Mouse (Mus musculus): ENCODE results near the gene Bbx. TPM values are rescaled to one million over a fixed set of nuclear protein-coding genes. Genes with fewer than 3 reads are reported as not detected.
A peak's percentile ranks its signal among the peaks of the same experiment; 100 is the strongest.

The Bbx gene
- polyA plus RNA-seq, 1 experiment from 2014 or later, result 28.5 TPM

DNA sequence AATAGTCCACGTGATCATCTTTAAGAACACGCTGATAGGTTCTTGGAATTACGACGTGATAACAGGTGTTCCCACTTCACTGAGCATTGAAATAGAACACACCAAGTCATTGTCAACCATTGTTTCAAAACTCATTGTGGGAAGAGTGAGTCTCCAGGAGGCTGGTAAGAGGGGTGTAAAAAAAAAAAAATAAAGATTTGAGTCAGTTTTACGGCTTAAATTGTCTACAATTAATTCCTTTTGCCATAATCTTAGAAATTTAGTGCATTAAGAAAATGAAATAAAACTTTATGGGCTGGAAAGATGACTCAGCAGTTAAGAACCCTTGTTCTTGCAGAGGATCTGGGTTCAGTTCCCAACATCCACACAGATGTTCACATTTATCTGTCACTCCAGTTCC lies 261.4 kb downstream of the Bbx start:
- 88% methylated on average over 5 of the region's 5 CpGs for WGBS
- no peak overlapping the region for H3K4me3 ChIP-seq (ENCODE audit: low read depth, low read length)
- H3K36me3 ChIP-seq (ENCODE audit: control insufficient read depth, insufficient read depth, low read length), result no peaks in the 10 kb centered on the region
- ATAC-seq (ENCODE audit: low read depth) (no peak), DNase-seq (ENCODE audit: low spot score) (no peak)
- no peak overlapping the region for H3K27ac ChIP-seq (replicated peaks; ENCODE audit: low read depth, low read length)
- no peak overlapping the region for H3K9ac ChIP-seq (ENCODE audit: low read depth, low read length)
- H3K4me2 ChIP-seq (ENCODE audit: low read depth, low read length), result no peak overlapping the region
- no peaks in the 10 kb centered on the region for H3K9me3 ChIP-seq (ENCODE audit: control insufficient read depth, low read length)
- no peaks in the 10 kb centered on the region for H3K27me3 ChIP-seq (replicated peaks; ENCODE audit: control insufficient read depth, insufficient read depth, low read length)
- H3K4me1 ChIP-seq (ENCODE audit: control insufficient read depth, insufficient read depth, low read length), result no peaks in the 10 kb centered on the region

DNA sequence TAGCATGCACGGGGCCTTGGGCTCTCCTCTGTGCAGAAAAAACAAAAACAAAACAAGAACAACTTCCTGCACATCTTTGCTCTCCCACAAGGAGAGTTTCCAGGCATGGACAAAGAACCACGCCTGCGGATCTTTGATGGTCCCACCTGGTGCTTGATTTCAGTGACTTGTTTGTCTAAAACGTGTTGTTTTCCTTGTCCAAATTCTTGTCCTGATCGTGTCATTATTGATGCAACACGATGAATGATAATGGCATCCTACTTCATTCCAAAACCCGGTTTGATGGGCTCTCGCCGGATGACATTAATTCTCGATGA lies 264.2 kb downstream of the Bbx start:
- DNase-seq (ENCODE audit: low spot score) (no peak), ATAC-seq (ENCODE audit: low read depth) (no peak)
- H3K9me3 ChIP-seq (ENCODE audit: control insufficient read depth, low read length), result no peaks in the 10 kb centered on the region
- no peak overlapping the region for H3K4me2 ChIP-seq (ENCODE audit: low read depth, low read length)
- no peaks in the 10 kb centered on the region for H3K27me3 ChIP-seq (replicated peaks; ENCODE audit: control insufficient read depth, insufficient read depth, low read length)
- H3K9ac ChIP-seq (ENCODE audit: low read depth, low read length), result no peak overlapping the region
- H3K27ac ChIP-seq (replicated peaks; ENCODE audit: low read depth, low read length), result no peak overlapping the region
- no peaks in the 10 kb centered on the region for H3K36me3 ChIP-seq (ENCODE audit: control insufficient read depth, insufficient read depth, low read length)
- no peaks in the 10 kb centered on the region for H3K4me1 ChIP-seq (ENCODE audit: control insufficient read depth, insufficient read depth, low read length)
- 71% methylated on average over 10 of the region's 10 CpGs for WGBS
- H3K4me3 ChIP-seq (ENCODE audit: low read depth, low read length), result no peak overlapping the region

DNA sequence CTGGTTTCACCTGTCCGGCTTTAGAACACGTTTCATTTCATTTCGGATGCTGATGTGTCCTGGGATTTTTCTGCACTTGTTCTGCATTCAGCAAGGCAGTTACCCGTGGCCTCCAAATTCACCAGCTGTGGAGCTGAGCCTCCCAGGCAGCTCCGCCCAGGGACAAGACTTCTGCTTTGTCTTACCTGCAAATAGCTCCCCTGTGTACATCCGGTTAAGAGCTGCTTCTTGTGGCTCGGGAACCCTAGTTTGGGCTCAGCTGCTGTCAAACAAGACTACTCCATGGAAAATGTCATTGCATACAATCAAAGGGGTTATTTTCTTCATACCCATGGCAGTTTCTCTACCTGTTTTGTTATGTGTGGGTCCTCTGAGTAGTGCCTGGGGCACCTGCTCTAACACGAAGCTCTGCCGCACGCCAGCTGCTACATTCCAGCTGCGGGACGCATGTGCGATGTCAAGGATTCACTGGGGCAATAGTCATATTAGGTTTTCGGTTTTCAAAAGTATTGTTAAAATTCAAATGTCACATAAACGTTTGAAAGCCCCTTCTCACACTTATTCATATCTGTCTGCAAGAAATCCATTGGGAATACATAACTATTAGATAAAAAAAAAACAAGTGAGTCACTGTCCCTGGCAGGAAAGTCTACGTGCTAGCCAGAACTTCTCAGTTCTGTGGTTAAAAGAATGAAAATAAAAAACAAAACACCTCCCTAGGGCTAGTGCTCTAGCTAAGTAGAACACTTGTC lies 264.8 kb downstream of the Bbx start:
- Histone ChIP-seq H3K27ac (replicated peaks; ENCODE audit: low read depth, low read length) (no peak overlapping the region), H3K9ac (ENCODE audit: low read depth, low read length) (no peak overlapping the region), H3K4me1 (ENCODE audit: control insufficient read depth, insufficient read depth, low read length) (no peaks in the 10 kb centered on the region), H3K36me3 (ENCODE audit: control insufficient read depth, insufficient read depth, low read length) (no peaks in the 10 kb centered on the region), H3K4me2 (ENCODE audit: low read depth, low read length) (no peak overlapping the region), H3K27me3 (replicated peaks; ENCODE audit: control insufficient read depth, insufficient read depth, low read length) (no peaks in the 10 kb centered on the region), H3K9me3 (ENCODE audit: control insufficient read depth, low read length) (no peaks in the 10 kb centered on the region), H3K4me3 (ENCODE audit: low read depth, low read length) (no peak overlapping the region)
- ATAC-seq (ENCODE audit: low read depth), result peak; percentile 30; the same call in 1 of the 2 replicates
- DNase-seq (ENCODE audit: low spot score), result peak; percentile 27
- WGBS, result 60% methylated on average over 16 of the region's 16 CpGs

DNA sequence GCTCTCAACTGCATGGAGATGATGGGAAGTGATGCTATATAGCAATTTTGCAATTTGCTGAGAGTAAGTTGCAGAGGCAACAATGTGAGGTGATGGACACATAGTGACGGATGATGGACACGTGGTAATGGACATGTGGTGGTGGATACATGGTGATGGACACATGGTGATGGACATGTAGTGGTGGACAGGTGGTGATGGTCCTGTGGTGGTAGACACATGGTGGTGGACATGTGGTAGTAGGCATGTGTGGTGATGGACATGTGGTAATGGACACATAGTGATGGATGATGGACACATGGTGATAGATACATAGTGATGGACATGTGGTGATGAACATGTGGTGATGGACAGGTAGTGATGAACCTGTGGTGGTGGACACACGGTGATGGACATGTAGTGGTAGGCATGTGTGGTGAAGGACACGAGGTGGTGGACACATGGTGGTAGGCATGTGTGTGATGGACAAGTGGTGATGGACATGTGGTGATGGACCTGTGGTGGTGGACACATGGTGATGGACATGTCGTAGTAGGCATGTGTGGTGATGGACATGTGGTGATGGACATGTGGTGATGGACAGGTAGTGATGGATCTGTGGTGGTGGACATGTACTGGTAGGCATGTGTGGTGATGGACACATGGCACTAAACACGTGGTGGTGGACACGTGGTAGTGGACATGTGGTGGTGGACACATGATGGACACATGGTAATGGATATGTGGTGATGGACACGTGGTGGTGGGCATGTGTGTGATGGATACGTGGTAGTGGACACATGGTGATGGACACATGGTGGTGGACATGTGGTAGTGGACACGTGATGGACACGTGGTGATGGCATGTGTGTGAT lies 271.5 kb downstream of the Bbx start:
- no peak overlapping the region for H3K27ac ChIP-seq (replicated peaks; ENCODE audit: low read depth, low read length)
- H3K9ac ChIP-seq (ENCODE audit: low read depth, low read length), result no peak overlapping the region
- no peaks in the 10 kb centered on the region for H3K36me3 ChIP-seq (ENCODE audit: control insufficient read depth, insufficient read depth, low read length)
- no peaks in the 10 kb centered on the region for H3K9me3 ChIP-seq (ENCODE audit: control insufficient read depth, low read length)
- ATAC-seq (ENCODE audit: low read depth) (no peak), DNase-seq (ENCODE audit: low spot score) (no peak)
- no peak overlapping the region for H3K4me2 ChIP-seq (ENCODE audit: low read depth, low read length)
- 91% methylated on average over 11 of the region's 11 CpGs for WGBS
- no peaks in the 10 kb centered on the region for H3K27me3 ChIP-seq (replicated peaks; ENCODE audit: control insufficient read depth, insufficient read depth, low read length)
- H3K4me3 ChIP-seq (ENCODE audit: low read depth, low read length), result no peak overlapping the region
- no peaks in the 10 kb centered on the region for H3K4me1 ChIP-seq (ENCODE audit: control insufficient read depth, insufficient read depth, low read length)

DNA sequence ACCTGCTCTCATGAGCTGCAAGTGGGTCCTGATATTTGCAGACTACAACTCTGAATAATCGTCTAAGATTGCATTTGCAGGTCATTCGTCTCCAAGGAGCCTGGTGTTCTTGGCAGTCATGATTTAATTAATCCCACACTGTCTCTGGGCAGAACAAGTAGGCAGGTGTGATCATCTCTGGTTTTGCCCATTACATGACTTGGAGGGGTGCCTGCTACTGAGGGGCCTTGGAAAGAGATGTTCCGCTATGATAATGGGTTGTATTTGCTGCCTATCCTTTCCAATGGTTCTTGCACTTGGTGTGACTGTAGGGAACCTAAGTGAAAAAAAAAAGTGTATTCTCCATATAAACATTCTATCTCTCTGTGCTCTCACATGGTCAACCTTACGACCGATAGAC lies 273.6 kb downstream of the Bbx start:
- Histone ChIP-seq H3K36me3 (ENCODE audit: control insufficient read depth, insufficient read depth, low read length) (no peaks in the 10 kb centered on the region), H3K4me1 (ENCODE audit: control insufficient read depth, insufficient read depth, low read length) (no peaks in the 10 kb centered on the region), H3K9ac (ENCODE audit: low read depth, low read length) (no peak overlapping the region), H3K4me2 (ENCODE audit: low read depth, low read length) (no peak overlapping the region), H3K27me3 (replicated peaks; ENCODE audit: control insufficient read depth, insufficient read depth, low read length) (no peaks in the 10 kb centered on the region), H3K4me3 (ENCODE audit: low read depth, low read length) (no peak overlapping the region), H3K9me3 (ENCODE audit: control insufficient read depth, low read length) (0 out of 2 replicates have a peak, but pooled peaks cover 3% of the 10 kb centered on the region), H3K27ac (replicated peaks; ENCODE audit: low read depth, low read length) (no peak overlapping the region)
- ATAC-seq (ENCODE audit: low read depth) (no peak), DNase-seq (ENCODE audit: low spot score) (no peak)
- WGBS, result 74% methylated on average over 5 of the region's 5 CpGs

DNA sequence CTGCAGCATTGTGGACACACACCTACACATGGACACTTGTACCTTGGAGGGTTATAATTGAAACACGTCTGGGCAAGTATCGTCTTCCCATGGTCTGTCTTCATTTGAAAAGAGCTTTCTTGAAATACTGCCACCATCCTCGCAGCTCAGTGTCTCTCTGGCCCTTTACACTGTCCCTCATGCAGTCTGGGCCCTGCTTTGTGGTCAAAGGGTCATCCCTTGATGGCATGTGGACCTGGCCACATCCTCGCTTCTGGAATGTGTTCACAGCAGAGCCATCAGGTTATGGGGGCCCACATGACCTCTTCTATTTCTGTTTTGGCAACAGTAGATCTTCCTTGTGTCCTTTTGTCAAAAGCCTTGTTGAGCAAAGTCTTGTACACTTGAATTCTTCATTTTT lies 282.6 kb downstream of the Bbx start:
- Histone ChIP-seq H3K27me3 (replicated peaks; ENCODE audit: control insufficient read depth, insufficient read depth, low read length) (no peaks in the 10 kb centered on the region), H3K4me1 (ENCODE audit: control insufficient read depth, insufficient read depth, low read length) (no peaks in the 10 kb centered on the region), H3K27ac (replicated peaks; ENCODE audit: low read depth, low read length) (no peak overlapping the region), H3K9ac (ENCODE audit: low read depth, low read length) (no peak overlapping the region), H3K9me3 (ENCODE audit: control insufficient read depth, low read length) (no peaks in the 10 kb centered on the region), H3K4me2 (ENCODE audit: low read depth, low read length) (no peak overlapping the region), H3K4me3 (ENCODE audit: low read depth, low read length) (no peak overlapping the region), H3K36me3 (ENCODE audit: control insufficient read depth, insufficient read depth, low read length) (no peaks in the 10 kb centered on the region)
- DNase-seq (ENCODE audit: low spot score) (no peak), ATAC-seq (ENCODE audit: low read depth) (no peak)
- WGBS, result 82% methylated on average over 4 of the region's 4 CpGs

DNA sequence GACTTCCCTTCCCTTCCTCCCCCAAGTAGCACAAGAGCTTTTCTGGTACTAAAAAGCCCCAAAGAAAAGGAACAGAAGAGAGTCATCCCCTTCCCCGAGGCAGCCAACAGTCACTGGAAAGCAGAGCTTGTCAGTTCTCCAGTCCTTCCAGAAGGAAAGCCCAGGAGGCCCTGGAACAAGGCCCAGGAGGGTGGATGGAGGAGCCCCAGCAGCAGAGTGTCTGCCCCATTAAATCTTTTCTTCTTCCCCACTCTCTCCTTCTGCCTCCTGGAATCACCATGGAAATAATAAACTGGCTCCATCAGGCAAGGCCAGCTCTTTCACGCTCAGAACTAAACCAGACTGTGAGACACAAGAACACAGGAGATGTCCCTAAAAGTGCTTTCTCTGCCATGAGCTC lies 284.3 kb downstream of the Bbx start:
- Histone ChIP-seq H3K36me3 (ENCODE audit: control insufficient read depth, insufficient read depth, low read length) (no peaks in the 10 kb centered on the region), H3K4me3 (ENCODE audit: low read depth, low read length) (no peak overlapping the region), H3K27ac (replicated peaks; ENCODE audit: low read depth, low read length) (no peak overlapping the region), H3K27me3 (replicated peaks; ENCODE audit: control insufficient read depth, insufficient read depth, low read length) (no peaks in the 10 kb centered on the region), H3K4me1 (ENCODE audit: control insufficient read depth, insufficient read depth, low read length) (no peaks in the 10 kb centered on the region), H3K9me3 (ENCODE audit: control insufficient read depth, low read length) (no peaks in the 10 kb centered on the region), H3K9ac (ENCODE audit: low read depth, low read length) (no peak overlapping the region), H3K4me2 (ENCODE audit: low read depth, low read length) (no peak overlapping the region)
- ATAC-seq (ENCODE audit: low read depth) (no peak), DNase-seq (ENCODE audit: low spot score) (no peak)
- WGBS, result 75% methylated on average over 2 of the region's 2 CpGs
